Mouse (Mus musculus) liver, embryonic 13.5 days (tissue): Measurements from ENCODE around the gene Sdf4. TPM values are rescaled to one million over a fixed set of nuclear protein-coding genes. Genes with fewer than 3 reads are reported as not detected.

Source experiments
- ATAC-seq: fragments of 200-750 bp; cut with Nextera tagmentation; 2 replicates; pipeline ENCODE4 v1.8.0; 2017; ENCODE audit warnings: low read depth, mild to moderate bottlenecking, moderate number of reproducible peaks, moderate library complexity
- DNase-seq: peaks from one replicate; pipeline ENCODE4 v3.0.0; 2022
- H3K27ac ChIP-seq: fragments of 300-500 bp; sonication (generic); 2 replicates; pipeline ENCODE4 v1.5.1; 2015; ENCODE audit warnings: moderate library complexity, mild to moderate bottlenecking, inconsistent platforms
- H3K27me3 ChIP-seq: fragments of 300-500 bp; sonication (generic); 2 replicates; pipeline ENCODE4 v1.6.1; 2015; ENCODE audit warnings: mild to moderate bottlenecking, inconsistent platforms
- H3K36me3 ChIP-seq: fragments of 300-500 bp; sonication (generic); 2 replicates; pipeline ENCODE4 v1.6.1; 2015; ENCODE audit warnings: mild to moderate bottlenecking, inconsistent platforms
- H3K4me1 ChIP-seq: fragments of 300-500 bp; sonication (generic); replicated peaks from 2 replicates; pipeline ENCODE4 v1.6.1; 2015; ENCODE audit warnings: inconsistent platforms
- H3K4me2 ChIP-seq: fragments of 300-500 bp; sonication (generic); 2 replicates; pipeline ENCODE4 v1.6.1; 2015; ENCODE audit warnings: inconsistent platforms, mild to moderate bottlenecking, moderate library complexity
- H3K4me3 ChIP-seq: fragments of 300-500 bp; sonication (generic); replicated peaks from 2 replicates; pipeline ENCODE4 v1.5.1; 2015; ENCODE audit warnings: mild to moderate bottlenecking, inconsistent platforms
- H3K9ac ChIP-seq: fragments of 300-500 bp; sonication (generic); 2 replicates; pipeline ENCODE4 v1.6.1; 2015; ENCODE audit warnings: mild to moderate bottlenecking, inconsistent platforms
- H3K9me3 ChIP-seq: fragments of 300-500 bp; sonication (generic); replicated peaks from 2 replicates; pipeline ENCODE4 v1.6.1; 2016; ENCODE audit warnings: inconsistent platforms
- WGBS: fragments of 180-500 bp; shearing (Covaris S2); methylation state at CpG from one replicate; pipeline ENCODE4 v1.1.7; 2015; ENCODE audit not compliant: insufficient replicate concordance; 5-methylcytosine and 5-hydroxymethylcytosine counted together
- polyA plus RNA-seq: library from polyadenylated mRNA; unstranded; fragments of >200 nt; fragmentation: Nextera tagmentation; extraction: Ambion mirVana; gene quantifications from 2 replicates; pipeline ENCODE4 v1.2.1, GENCODE M21; 2015

The Sdf4 gene
- polyA plus RNA-seq, 1 experiment from 2014 or later: 88.2 TPM

DNA sequence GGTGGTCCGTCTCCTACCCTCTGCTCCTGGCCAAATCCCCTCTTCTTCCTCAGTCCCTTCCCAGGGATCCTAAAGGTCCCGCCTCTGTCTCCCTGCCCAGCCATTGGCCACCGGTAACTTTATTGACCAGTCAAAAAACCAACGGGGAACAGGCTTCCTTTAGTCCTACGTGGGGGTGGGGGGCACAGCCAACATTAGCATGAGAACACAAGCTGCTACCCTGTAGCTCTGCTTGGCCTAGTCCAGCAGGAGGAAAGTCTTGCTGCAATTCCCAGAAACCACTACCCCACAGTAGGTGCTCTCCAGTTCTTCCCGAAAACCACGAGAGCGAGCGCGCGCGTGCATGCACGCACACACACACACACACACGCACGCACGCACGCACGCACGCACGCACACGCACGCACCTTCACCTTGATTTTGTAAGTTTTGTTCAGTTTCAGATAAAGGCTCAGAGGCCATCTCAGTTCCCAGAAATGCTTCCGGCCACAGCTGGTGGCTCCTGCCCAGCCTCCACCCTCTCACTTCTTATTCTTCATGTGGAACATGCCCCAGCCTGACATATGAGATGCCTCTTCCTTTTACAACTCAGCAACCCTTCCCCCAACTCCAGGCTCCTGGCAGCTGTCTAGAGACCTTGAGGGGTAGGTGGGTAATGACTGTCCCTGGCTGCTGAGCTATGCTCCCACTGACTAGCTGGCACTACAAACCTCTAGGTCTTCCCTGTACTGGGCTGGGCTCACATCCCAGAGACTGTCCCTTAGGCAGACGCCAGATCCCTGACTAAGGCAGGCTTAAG, 39.1 kb downstream of the Sdf4 start:
- peaks cover 28% of the 10 kb centered on the region for H3K27me3 ChIP-seq
- ATAC-seq (peak; percentile 71), DNase-seq (no peak)
- H3K9me3 ChIP-seq: no peaks in the 10 kb centered on the region
- H3K4me1 ChIP-seq: peaks cover 28% of the 10 kb centered on the region
- H3K4me2 ChIP-seq: peak overlapping the region; percentile 59
- peak overlapping the region; percentile 72 for H3K27ac ChIP-seq
- H3K9ac ChIP-seq: peak overlapping the region; percentile 44
- WGBS: 3% methylated on average over 24 of the region's 24 CpGs
- peaks cover 5% of the 10 kb centered on the region; the same call in 1 of the 2 replicates for H3K36me3 ChIP-seq
- H3K4me3 ChIP-seq: peak overlapping the region; percentile 50

DNA sequence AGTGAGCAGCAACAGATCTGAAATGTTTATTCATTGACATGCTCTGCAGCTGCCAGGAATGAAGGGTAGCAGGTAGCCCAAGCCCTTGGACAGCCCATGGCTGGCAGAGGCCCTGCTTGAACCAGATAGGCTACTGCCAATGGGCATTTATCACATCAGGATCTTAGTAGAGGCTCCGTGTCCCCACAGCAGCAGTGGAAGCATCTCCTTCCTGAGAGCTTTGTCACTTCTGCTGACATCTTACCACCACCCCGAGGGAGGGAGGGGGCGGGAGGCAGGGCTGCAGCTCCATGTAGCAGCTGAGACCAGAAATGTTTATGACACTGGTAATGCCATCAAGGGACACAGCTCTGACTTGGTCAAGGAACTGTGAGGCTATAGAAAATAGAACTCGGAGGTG, 40.2 kb downstream of the Sdf4 start:
- no peak for DNase-seq
- Histone ChIP-seq H3K36me3 (peaks cover 5% of the 10 kb centered on the region; the same call in 1 of the 2 replicates), H3K4me1 (peaks cover 28% of the 10 kb centered on the region), H3K4me3 (no peak overlapping the region), H3K4me2 (no peak overlapping the region), H3K27ac (no peak overlapping the region; the same call in 1 of the 2 replicates), H3K9ac (no peak overlapping the region), H3K9me3 (no peaks in the 10 kb centered on the region), H3K27me3 (peaks cover 28% of the 10 kb centered on the region)
- no peak for ATAC-seq
- WGBS: 39% methylated on average over 4 of the region's 4 CpGs

DNA sequence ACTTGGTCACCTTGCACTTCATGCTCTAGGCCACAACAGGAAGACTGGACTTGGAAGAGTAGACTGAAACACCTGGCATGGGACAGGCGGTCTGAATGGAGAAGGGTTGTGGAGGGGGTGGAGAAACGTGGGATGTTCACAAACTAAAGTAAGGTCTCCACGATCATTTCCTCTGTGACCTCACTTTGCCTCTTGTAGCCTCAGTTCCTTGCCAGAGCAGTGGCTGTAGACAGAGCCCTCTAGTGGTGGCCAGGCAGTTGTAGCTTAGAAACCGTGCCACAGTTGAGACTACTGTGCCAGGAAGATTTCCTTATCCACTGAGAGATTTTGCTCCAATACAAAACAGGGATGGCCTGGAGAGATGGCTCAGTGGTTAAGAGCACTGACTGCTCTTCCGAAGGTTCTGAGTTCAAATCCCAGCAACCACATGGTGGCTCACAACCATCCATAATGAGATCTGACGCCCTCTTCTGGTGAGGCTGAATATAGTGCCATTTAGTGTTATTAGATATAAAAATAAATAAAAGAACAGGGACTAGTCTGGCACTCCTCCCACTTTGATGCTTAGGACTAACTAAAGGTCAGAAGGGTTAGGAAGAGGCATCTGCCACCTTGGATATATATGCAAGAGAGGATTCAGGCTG, 40.9 kb downstream of the Sdf4 start:
- Histone ChIP-seq H3K4me1 (peaks cover 28% of the 10 kb centered on the region), H3K9me3 (no peaks in the 10 kb centered on the region), H3K9ac (no peak overlapping the region), H3K27ac (no peak overlapping the region), H3K36me3 (no peaks in the 10 kb centered on the region), H3K4me2 (no peak overlapping the region), H3K27me3 (peaks cover 28% of the 10 kb centered on the region), H3K4me3 (no peak overlapping the region)
- ATAC-seq: no peak
- peak; percentile 31 for DNase-seq
- WGBS: 30% methylated on average over 6 of the region's 6 CpGs

DNA sequence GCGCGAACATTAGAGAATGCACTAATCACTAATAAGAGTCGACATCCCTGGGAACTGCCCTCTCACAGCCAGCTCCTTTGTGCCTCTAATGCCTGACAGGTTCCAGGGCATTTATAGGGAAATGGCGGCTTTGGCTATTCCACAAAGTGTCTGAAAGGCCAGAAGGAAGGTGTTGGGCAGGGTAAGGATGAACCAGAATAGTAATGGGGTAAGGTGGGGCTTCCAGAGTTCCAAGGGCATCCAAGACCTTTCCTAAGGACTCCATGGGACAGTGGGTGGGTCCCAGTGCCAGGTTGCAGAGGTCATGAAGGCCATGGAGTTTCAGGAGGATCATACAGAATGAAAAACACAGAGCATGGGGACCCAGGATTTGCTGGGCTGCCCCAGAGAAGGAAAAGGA, 41.6 kb downstream of the Sdf4 start:
- no peak overlapping the region for H3K9ac ChIP-seq
- ATAC-seq: no peak
- no peak overlapping the region for H3K4me3 ChIP-seq
- no peak for DNase-seq
- peaks cover 28% of the 10 kb centered on the region for H3K4me1 ChIP-seq
- H3K9me3 ChIP-seq: no peaks in the 10 kb centered on the region
- no peak overlapping the region for H3K27ac ChIP-seq
- 69% methylated on average over 4 of the region's 4 CpGs for WGBS
- H3K27me3 ChIP-seq: peaks cover 28% of the 10 kb centered on the region
- no peak overlapping the region for H3K4me2 ChIP-seq
- no peaks in the 10 kb centered on the region for H3K36me3 ChIP-seq

DNA sequence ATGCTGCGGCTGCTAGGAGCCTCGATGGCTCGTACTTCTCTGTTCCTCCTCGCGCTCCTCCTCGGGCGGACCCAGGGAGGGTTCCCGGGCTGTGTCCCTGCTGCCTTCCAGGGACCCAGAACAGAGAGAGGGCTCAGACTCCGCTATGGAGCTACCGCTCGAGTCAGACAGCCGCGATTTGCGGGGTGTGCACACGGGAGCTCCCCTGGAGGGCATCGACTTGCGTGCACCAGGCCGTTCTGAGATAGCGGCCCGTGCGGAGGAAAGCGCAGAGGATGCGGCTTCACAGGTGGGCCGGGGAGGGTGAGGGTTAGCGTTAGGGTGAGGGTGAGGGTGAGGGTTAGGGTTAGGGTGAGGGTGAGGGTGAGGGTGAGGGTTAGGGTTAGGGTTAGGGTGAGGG, 42.2 kb downstream of the Sdf4 start:
- Histone ChIP-seq H3K9me3 (no peaks in the 10 kb centered on the region), H3K9ac (no peak overlapping the region), H3K27me3 (peaks cover 28% of the 10 kb centered on the region), H3K4me1 (peaks cover 28% of the 10 kb centered on the region), H3K27ac (no peak overlapping the region), H3K4me2 (peak overlapping the region; percentile 34; the same call in 1 of the 2 replicates), H3K4me3 (peak overlapping the region; percentile 10; the same call in 1 of the 2 replicates), H3K36me3 (no peaks in the 10 kb centered on the region)
- no peak for DNase-seq
- 6% methylated on average over 25 of the region's 25 CpGs for WGBS
- ATAC-seq: no peak

DNA sequence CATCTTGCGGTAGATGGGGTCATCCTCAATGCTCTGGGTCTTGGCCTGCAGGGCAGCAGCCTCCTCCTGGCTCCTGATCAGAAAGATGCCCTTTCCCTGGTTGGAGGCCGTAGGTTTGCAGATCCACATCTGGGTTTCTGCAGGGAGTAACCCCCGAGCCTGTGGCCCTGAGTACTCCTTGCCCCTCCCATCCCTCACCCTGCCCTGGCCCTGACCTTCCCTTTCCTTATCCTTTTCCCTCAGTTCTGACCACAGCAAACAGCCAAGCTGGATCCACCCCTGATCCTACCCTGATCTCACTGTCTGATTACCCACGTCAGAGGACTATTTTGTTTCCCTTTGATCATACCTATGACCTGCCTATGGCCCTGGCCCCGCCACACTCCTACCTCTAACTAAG, 52.1 kb downstream of the Sdf4 start:
- Histone ChIP-seq H3K4me3 (no peak overlapping the region), H3K9me3 (no peaks in the 10 kb centered on the region), H3K9ac (no peak overlapping the region), H3K36me3 (no peaks in the 10 kb centered on the region), H3K4me2 (no peak overlapping the region), H3K4me1 (no peaks in the 10 kb centered on the region), H3K27me3 (no peaks in the 10 kb centered on the region), H3K27ac (no peak overlapping the region)
- DNase-seq (no peak), ATAC-seq (no peak)
- WGBS: 42% methylated on average over 5 of the region's 5 CpGs

DNA sequence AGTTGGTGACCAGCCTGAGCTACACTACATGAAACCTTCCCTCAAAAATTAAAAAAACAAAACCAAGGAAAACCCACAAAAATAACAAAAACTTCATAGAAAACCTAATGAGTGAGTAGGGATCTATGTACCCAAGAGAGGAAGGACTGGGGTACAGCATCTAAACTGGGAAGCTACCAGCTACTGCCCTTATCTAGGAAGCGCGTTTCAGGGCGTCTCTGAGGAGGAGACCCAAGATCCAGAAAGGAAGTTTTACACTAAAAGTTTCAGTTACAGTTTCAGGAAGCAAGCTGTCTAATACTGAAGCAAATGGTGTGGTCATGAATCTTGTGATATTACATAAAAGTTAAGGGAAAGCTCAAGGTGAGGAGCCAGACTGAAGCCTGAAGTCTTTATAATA, 57.1 kb downstream of the Sdf4 start:
- H3K4me2 ChIP-seq: no peak overlapping the region
- H3K9ac ChIP-seq: no peak overlapping the region
- WGBS: 27% methylated on average over 3 of the region's 3 CpGs
- no peaks in the 10 kb centered on the region for H3K9me3 ChIP-seq
- DNase-seq: no peak
- no peak overlapping the region for H3K4me3 ChIP-seq
- no peak for ATAC-seq
- H3K27ac ChIP-seq: no peak overlapping the region
- H3K4me1 ChIP-seq: no peaks in the 10 kb centered on the region; the same call in 1 of the 2 replicates
- H3K27me3 ChIP-seq: no peaks in the 10 kb centered on the region
- no peaks in the 10 kb centered on the region for H3K36me3 ChIP-seq

DNA sequence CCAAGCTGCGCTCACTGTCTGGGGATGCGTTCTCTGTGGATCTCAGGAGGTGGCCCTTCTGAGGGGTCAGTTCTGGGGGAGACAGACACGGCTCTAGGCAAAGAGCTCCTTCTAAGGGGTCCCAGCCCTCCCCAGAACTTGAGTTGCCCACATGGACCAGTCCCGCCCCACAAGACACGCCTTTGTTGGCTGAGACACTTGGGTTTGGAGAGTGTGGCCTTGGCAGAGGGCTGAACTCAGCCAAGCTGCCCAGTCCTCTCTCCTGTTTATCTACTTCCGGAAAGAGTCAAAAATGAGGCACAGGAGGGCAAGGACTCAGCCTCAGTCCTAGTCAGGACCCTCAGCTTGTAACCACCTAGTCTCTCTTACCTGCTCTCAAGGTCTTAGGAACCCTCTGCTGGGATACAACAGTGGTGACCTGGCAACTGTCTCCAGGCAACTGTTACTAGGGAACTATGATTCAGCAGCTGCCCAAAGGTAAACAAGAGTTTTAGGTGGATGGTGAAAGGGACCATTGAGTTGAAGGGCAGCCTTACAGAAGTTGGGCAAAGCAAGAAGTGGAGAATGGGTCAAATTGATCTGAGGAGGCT, 57.8 kb downstream of the Sdf4 start:
- 54% methylated on average over 6 of the region's 6 CpGs for WGBS
- Histone ChIP-seq H3K36me3 (no peaks in the 10 kb centered on the region), H3K9me3 (no peaks in the 10 kb centered on the region), H3K4me3 (no peak overlapping the region), H3K4me2 (no peak overlapping the region), H3K27me3 (no peaks in the 10 kb centered on the region; the same call in 1 of the 2 replicates), H3K9ac (no peak overlapping the region), H3K27ac (no peak overlapping the region), H3K4me1 (no peaks in the 10 kb centered on the region; the same call in 1 of the 2 replicates)
- ATAC-seq: no peak
- DNase-seq: no peak

DNA sequence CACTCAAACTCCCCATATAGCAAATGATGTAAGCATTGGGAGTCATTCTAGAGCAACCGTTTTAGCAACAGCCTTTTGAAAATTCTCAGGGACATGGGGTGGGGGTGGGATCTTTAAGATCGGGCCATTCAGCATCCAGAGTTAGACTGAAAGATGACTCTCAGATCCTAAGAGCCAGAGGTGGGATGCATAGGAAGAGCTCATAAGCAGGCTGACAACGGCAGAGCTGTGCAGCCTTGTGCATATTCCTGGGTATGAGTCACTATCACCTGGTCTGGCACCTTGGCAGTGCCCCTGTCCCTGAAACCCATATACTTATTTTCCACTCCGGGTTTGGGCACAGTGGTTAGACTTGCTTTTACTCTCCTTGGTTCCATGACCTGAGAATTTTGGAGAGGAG, 60.4 kb downstream of the Sdf4 start:
- WGBS: 59% methylated on average over 4 of the region's 4 CpGs
- H3K27ac ChIP-seq: no peak overlapping the region
- DNase-seq: no peak

DNA sequence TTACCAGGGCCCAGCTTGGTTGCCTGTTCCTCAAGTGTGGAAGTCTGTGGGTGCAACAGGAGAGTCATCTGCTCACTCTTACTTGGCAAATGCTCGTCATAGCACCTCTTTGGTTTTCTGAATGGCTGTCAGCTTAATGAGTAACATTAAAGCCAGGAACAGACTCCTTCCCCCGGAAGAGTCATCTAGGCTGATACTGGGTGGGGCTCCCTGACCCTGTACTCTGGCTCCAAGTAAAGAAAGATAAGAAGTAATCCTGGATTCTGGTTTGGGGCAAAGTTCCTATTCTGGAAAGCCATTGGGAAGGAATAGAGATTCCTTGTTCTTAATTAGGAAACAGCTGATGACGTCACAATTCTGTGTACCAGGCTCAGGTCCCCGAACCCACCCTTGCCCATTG, 61.5 kb downstream of the Sdf4 start:
- no peaks in the 10 kb centered on the region for H3K36me3 ChIP-seq
- H3K4me1 ChIP-seq: no peaks in the 10 kb centered on the region; the same call in 1 of the 2 replicates
- H3K4me2 ChIP-seq: no peak overlapping the region
- no peak overlapping the region for H3K9ac ChIP-seq
- H3K4me3 ChIP-seq: no peak overlapping the region
- H3K9me3 ChIP-seq: no peaks in the 10 kb centered on the region
- H3K27me3 ChIP-seq: no peaks in the 10 kb centered on the region; the same call in 1 of the 2 replicates
- 60% methylated on average over 4 of the region's 4 CpGs for WGBS
- no peak overlapping the region for H3K27ac ChIP-seq
- DNase-seq: no peak
- ATAC-seq: no peak

More for the DNA sequence above, 60.4 kb downstream of the Sdf4 start:
- H3K9ac ChIP-seq: no peak overlapping the region
- H3K27me3 ChIP-seq: no peaks in the 10 kb centered on the region; the same call in 1 of the 2 replicates
- H3K4me2 ChIP-seq: no peak overlapping the region
- no peaks in the 10 kb centered on the region for H3K36me3 ChIP-seq
- no peak overlapping the region for H3K4me3 ChIP-seq
- H3K9me3 ChIP-seq: no peaks in the 10 kb centered on the region
- no peak for ATAC-seq
- no peaks in the 10 kb centered on the region; the same call in 1 of the 2 replicates for H3K4me1 ChIP-seq

DNA sequence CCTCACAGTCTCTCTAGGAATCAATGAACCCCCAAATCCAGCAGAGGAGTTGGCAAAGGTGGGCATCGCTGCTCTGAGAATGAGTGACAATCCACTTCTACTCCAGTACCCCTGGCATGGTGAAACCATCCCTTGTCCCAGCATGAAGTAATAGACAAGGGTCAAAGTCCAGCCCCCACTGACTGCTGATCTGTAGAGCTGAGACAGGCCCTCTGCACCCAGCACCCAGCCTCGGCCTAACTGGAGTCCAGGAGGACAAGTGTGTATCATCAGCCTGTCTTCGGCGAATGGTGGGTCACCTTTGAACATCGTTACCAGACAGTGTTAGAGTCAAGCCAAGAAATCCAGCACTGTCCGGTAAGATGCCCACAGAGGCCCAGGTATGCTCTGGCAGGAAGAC, 61.9 kb downstream of the Sdf4 start:
- H3K4me1 ChIP-seq: peaks cover under 1% of the 10 kb centered on the region; the same call in 1 of the 2 replicates
- H3K27ac ChIP-seq: no peak overlapping the region
- H3K36me3 ChIP-seq: no peaks in the 10 kb centered on the region
- H3K27me3 ChIP-seq: no peaks in the 10 kb centered on the region; the same call in 1 of the 2 replicates
- ATAC-seq (no peak), DNase-seq (no peak)
- WGBS: 77% methylated on average over 6 of the region's 6 CpGs
- no peak overlapping the region for H3K9ac ChIP-seq
- no peak overlapping the region for H3K4me3 ChIP-seq
- H3K4me2 ChIP-seq: no peak overlapping the region
- H3K9me3 ChIP-seq: no peaks in the 10 kb centered on the region
